Mouse (Mus musculus) CH12.LX (cell line): ENCODE measurements around the gene Olfr381. TPM values are rescaled to one million over a fixed set of nuclear protein-coding genes. Genes with fewer than 3 reads are reported as not detected.

Experiments used
- DNase-seq: peaks from one replicate; pipeline ENCODE4 v3.0.0-alpha.2; 2013; ENCODE audit errors: extremely low read depth
- H3K27ac ChIP-seq: 2 replicates; pipeline ENCODE4 v1.5.1; 2012; ENCODE audit warnings: low read depth, mild to moderate bottlenecking, control low read depth, moderate library complexity; ENCODE audit not compliant: insufficient read depth
- H3K27me3 ChIP-seq: replicated peaks from 2 replicates; pipeline ENCODE3; 2012; ENCODE audit warnings: inconsistent platforms
- H3K36me3 ChIP-seq, 2 experiments: replicated peaks in 1 of 2; 2 replicates each; pipeline versions ENCODE3 to v1.6.1; 2012; ENCODE audit warnings: inconsistent platforms in 1 of 2, low read length in 1 of 2, mild to moderate bottlenecking in 1 of 2, mixed read lengths in 1 of 2, moderate library complexity in 1 of 2; ENCODE audit not compliant: control insufficient read depth in 1 of 2, insufficient read depth in 1 of 2
- H3K4me1 ChIP-seq, 2 experiments: 2 replicates each; pipeline ENCODE4 v1.6.1; 2012; ENCODE audit warnings: inconsistent platforms in 1 of 2, moderate library complexity in 1 of 2; ENCODE audit not compliant: insufficient read depth in 2 of 2, control insufficient read depth in 1 of 2
- H3K4me2 ChIP-seq: 2 replicates; pipeline ENCODE4 v1.6.1; 2012; ENCODE audit warnings: low read depth, mild to moderate bottlenecking, control low read depth; ENCODE audit not compliant: poor library complexity, insufficient read depth, severe bottlenecking
- H3K4me3 ChIP-seq, 3 experiments: fragments of 150-350 bp in 1 of 3; sonication (generic) in 1 of 3; replicated peaks in 1 of 3; 2 replicates each; pipeline versions ENCODE3 to v1.5.1; 2011 to 2012; ENCODE audit warnings: low read depth in 2 of 3, low read length in 2 of 3, mild to moderate bottlenecking in 2 of 3, moderate library complexity in 2 of 3, control low read depth in 1 of 3, improper control_type of control experiment in 1 of 3, inconsistent platforms in 1 of 3, mixed read lengths in 1 of 3; ENCODE audit not compliant: poor library complexity in 1 of 3
- H3K79me2 ChIP-seq: replicated peaks from 2 replicates; pipeline ENCODE4 v1.6.1; 2012; ENCODE audit warnings: mild to moderate bottlenecking, moderate library complexity; ENCODE audit not compliant: control insufficient read depth, poor library complexity, insufficient read depth, severe bottlenecking; ENCODE audit errors: extremely low read depth
- H3K9ac ChIP-seq: 2 replicates; pipeline ENCODE4 v1.6.1; 2012; ENCODE audit warnings: low read depth, mild to moderate bottlenecking, control low read depth, moderate library complexity; ENCODE audit not compliant: insufficient read depth
- H3K9me3 ChIP-seq: replicated peaks from 2 replicates; pipeline ENCODE3; 2012; ENCODE audit warnings: low read length, inconsistent platforms, mixed read lengths
- CHD2 ChIP-seq: IDR thresholded peaks from 2 replicates; pipeline ENCODE4 v1.6.1; 2011; ENCODE audit warnings: low read length, improper control_type of control experiment
- E2F4 ChIP-seq: IDR thresholded peaks from 2 replicates; pipeline ENCODE4 v1.6.1; 2011; ENCODE audit warnings: low read depth, low read length, improper control_type of control experiment; ENCODE audit not compliant: insufficient replicate concordance
- EP300 ChIP-seq: IDR thresholded peaks from 2 replicates; pipeline ENCODE4 v1.6.1; 2011; ENCODE audit warnings: low read length, improper control_type of control experiment
- GABPA ChIP-seq: IDR thresholded peaks from 2 replicates; pipeline ENCODE4 v1.6.1; 2012; ENCODE audit warnings: low read depth, low read length, improper control_type of control experiment, inconsistent platforms; ENCODE audit not compliant: insufficient replicate concordance
- IRF4 ChIP-seq: IDR thresholded peaks from 2 replicates; pipeline ENCODE4 v1.6.1; 2014; ENCODE audit warnings: low read depth, mild to moderate bottlenecking, inconsistent platforms, low read length, improper control_type of control experiment
- JUN ChIP-seq: IDR thresholded peaks from 2 replicates; pipeline ENCODE4 v1.6.1; 2011; ENCODE audit warnings: low read depth, mild to moderate bottlenecking, low read length, improper control_type of control experiment, moderate library complexity; ENCODE audit not compliant: insufficient read depth
- MAFK ChIP-seq: IDR thresholded peaks from 2 replicates; pipeline ENCODE4 v1.6.1; 2011; ENCODE audit warnings: low read length, improper control_type of control experiment; ENCODE audit not compliant: insufficient replicate concordance
- MEF2A ChIP-seq: IDR thresholded peaks from 2 replicates; pipeline ENCODE4 v1.6.1; 2014; ENCODE audit warnings: low read depth, mild to moderate bottlenecking, inconsistent platforms, low read length, improper control_type of control experiment, borderline replicate concordance
- MYC ChIP-seq: IDR thresholded peaks from 2 replicates; pipeline ENCODE4 v1.6.1; 2011; ENCODE audit warnings: low read depth, mild to moderate bottlenecking, improper control_type of control experiment, low read length
- NELFE ChIP-seq: IDR thresholded peaks from 2 replicates; pipeline ENCODE4 v1.6.1; 2011; ENCODE audit warnings: low read depth, low read length, improper control_type of control experiment
- NRF1 ChIP-seq: IDR thresholded peaks from 2 replicates; pipeline ENCODE4 v1.6.1; 2014; ENCODE audit warnings: low read depth, mild to moderate bottlenecking, inconsistent platforms, low read length, improper control_type of control experiment, moderate library complexity
- PAX5 ChIP-seq: IDR thresholded peaks from 2 replicates; pipeline ENCODE4 v1.6.1; 2012; ENCODE audit warnings: low read length, inconsistent platforms, mixed read lengths
- RCOR1 ChIP-seq: conservative IDR thresholded peaks from 2 replicates; pipeline ENCODE4 v1.6.1; 2012; ENCODE audit warnings: low read depth, mild to moderate bottlenecking, inconsistent platforms, low read length, improper control_type of control experiment
- SIN3A ChIP-seq: IDR thresholded peaks from 2 replicates; pipeline ENCODE4 v1.6.1; 2012; ENCODE audit warnings: low read length, improper control_type of control experiment, inconsistent platforms
- TBP ChIP-seq: conservative IDR thresholded peaks from 2 replicates; pipeline ENCODE4 v1.6.1; 2011; ENCODE audit warnings: low read depth, low read length, improper control_type of control experiment
- TCF12 ChIP-seq: IDR thresholded peaks from 2 replicates; pipeline ENCODE4 v1.6.1; 2014; ENCODE audit warnings: low read depth, mild to moderate bottlenecking, inconsistent platforms, low read length, improper control_type of control experiment
- ZC3H11A ChIP-seq: IDR thresholded peaks from 2 replicates; pipeline ENCODE4 v1.6.1; 2012; ENCODE audit warnings: low read depth, mild to moderate bottlenecking, inconsistent platforms, low read length, improper control_type of control experiment
- ZNF384 ChIP-seq: IDR thresholded peaks from 2 replicates; pipeline ENCODE4 v1.6.1; 2012; ENCODE audit warnings: low read depth, low read length, improper control_type of control experiment, inconsistent platforms
- dilution Hi-C: fragments of 300-500 bp; cut with MboI; formaldehyde crosslinking; loops from 2 replicates; pipeline ENCODE4 v1.14.3; 2020; ENCODE audit warnings: low sequenced_read_pairs; ENCODE audit not compliant: extremely low pct_unique_long_range_greater_than_20kb, extremely low pct_ligation_motif_present
- in situ Hi-C: fragments of 300-500 bp; cut with MboI; formaldehyde crosslinking; loops from 3 replicates; pipeline ENCODE4 v1.14.3; 2019; ENCODE audit warnings: low sequenced_read_pairs, low pct_ligation_motif_present, low pct_unique_long_range_greater_than_20kb, mixed read lengths
- polyA plus RNA-seq: library from polyadenylated mRNA; unstranded; fragments of >175 nt; gene quantifications from 2 replicates; pipeline ENCODE4 v1.2.1, GENCODE M21; 2012; ENCODE audit warnings: low read depth; ENCODE audit not compliant: insufficient read length
- total RNA-seq, 2 experiments: library from RNA; depleted of rRNA; stranded (reverse); fragments of 300-350 nt in 1 of 2; fragments of >200 nt in 1 of 2; gene quantifications; 2 replicates each; pipeline ENCODE4 v1.2.3; 2012 to 2014

Gene Olfr381
- total and polyA plus RNA-seq, 3 experiments = not detected

DNA sequence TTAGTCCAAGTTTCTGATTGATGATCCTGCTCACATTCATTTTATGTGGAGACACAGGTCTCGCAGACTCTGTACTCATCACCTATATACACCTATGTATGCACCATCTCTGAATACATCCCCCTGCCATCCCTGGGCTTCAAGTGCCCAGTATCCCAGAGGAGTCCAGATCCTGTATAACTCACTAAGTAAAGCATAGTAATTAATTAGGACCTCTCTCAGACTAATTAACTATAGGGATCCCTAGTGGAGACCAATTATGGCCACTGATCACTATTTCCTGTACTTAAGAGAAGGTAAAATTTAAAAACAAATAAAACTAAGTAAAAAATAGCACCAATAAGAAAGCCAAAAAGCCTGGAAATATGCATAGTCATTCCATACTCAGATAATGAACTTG, 34.0 kb downstream of the Olfr381 start, which contains the start of gene Olfr380:
Gene Olfr380, minus strand, starts transcription at position 101 of the 400 bp plus-strand sequence.
- Histone ChIP-seq H3K4me3 (no peak within 1 kb of the TSS), H3K4me1 (no peaks in the 10 kb centered on the region), H3K9me3 (no peaks in the 10 kb centered on the region), H3K27ac (no peak within 1 kb of the TSS), H3K36me3 (no peaks in the 10 kb centered on the region), H3K27me3 (peaks cover 34% of the 10 kb centered on the region), H3K4me2 (no peak within 1 kb of the TSS), H3K9ac (no peak within 1 kb of the TSS), H3K79me2 (no peaks in the 10 kb centered on the region)
- TF ChIP-seq SIN3A = no peak
- no peak for TF ChIP-seq ZNF384
- TF ChIP-seq JUN = no peak
- no peak for TF ChIP-seq CHD2
- no peak for TF ChIP-seq MAFK
- TF ChIP-seq PAX5 = no peak
- no peak for TF ChIP-seq GABPA
- no peak for TF ChIP-seq TBP
- TF ChIP-seq E2F4 = no peak
- no peak for TF ChIP-seq ZC3H11A
- TF ChIP-seq NELFE = no peak
- no peak for TF ChIP-seq MEF2A
- no peak for TF ChIP-seq IRF4
- no peak for TF ChIP-seq MYC
- TF ChIP-seq NRF1 = no peak
- TF ChIP-seq TCF12 = no peak
- TF ChIP-seq RCOR1 = no peak
- TF ChIP-seq EP300 = no peak
- dilution Hi-C loops = no loop called here
- DNase-seq = no peak
- in situ Hi-C loops = no loop called here

Other genes with a start within 250 kb of the Olfr381 start
- gene Trpv3, start 224.2 kb downstream of the Olfr381 start, total RNA-seq (2012; rRNA removed) = under 0.01 TPM in 1 of 2 replicates, not detected in the other
- gene Trpv3, start 224.2 kb downstream of the Olfr381 start, total RNA-seq (2014; rRNA removed) = not detected in 2 replicates
- gene Trpv3, start 224.2 kb downstream of the Olfr381 start, polyA plus RNA-seq = not detected in 2 replicates
- not detected in 2 replicates for gene Aspa, start 162.0 kb downstream of the Olfr381 start, total RNA-seq (2012; rRNA removed)
- not detected in 2 replicates for gene Aspa, start 162.0 kb downstream of the Olfr381 start, total RNA-seq (2014; rRNA removed)
- not detected in 2 replicates for gene Aspa, start 162.0 kb downstream of the Olfr381 start, polyA plus RNA-seq
- not detected in 2 replicates for gene Gm49340, start 161.9 kb downstream of the Olfr381 start, total RNA-seq (2012; rRNA removed)
- gene Gm49340, start 161.9 kb downstream of the Olfr381 start, total RNA-seq (2014; rRNA removed) = not detected in 2 replicates
- not detected in 2 replicates for gene Gm49340, start 161.9 kb downstream of the Olfr381 start, polyA plus RNA-seq
- gene Spata22, start 161.9 kb downstream of the Olfr381 start, total RNA-seq (2012; rRNA removed) = not detected in 2 replicates
- gene Spata22, start 161.9 kb downstream of the Olfr381 start, total RNA-seq (2014; rRNA removed) = not detected in 2 replicates
- not detected in 2 replicates for gene Spata22, start 161.9 kb downstream of the Olfr381 start, polyA plus RNA-seq
- gene Olfr20, start 140.8 kb downstream of the Olfr381 start, total RNA-seq (2012; rRNA removed) = not detected in 2 replicates
- not detected in 2 replicates for gene Olfr20, start 140.8 kb downstream of the Olfr381 start, total RNA-seq (2014; rRNA removed)
- not detected in 2 replicates for gene Olfr20, start 140.8 kb downstream of the Olfr381 start, polyA plus RNA-seq
- gene Olfr376, start 120.4 kb downstream of the Olfr381 start, total RNA-seq (2012; rRNA removed) = not detected in 2 replicates
- not detected in 2 replicates for gene Olfr376, start 120.4 kb downstream of the Olfr381 start, total RNA-seq (2014; rRNA removed)
- gene Olfr376, start 120.4 kb downstream of the Olfr381 start, polyA plus RNA-seq = not detected in 2 replicates
- gene Olfr1, start 92.0 kb downstream of the Olfr381 start, total RNA-seq (2012; rRNA removed) = not detected in 2 replicates
- not detected in 2 replicates for gene Olfr1, start 92.0 kb downstream of the Olfr381 start, total RNA-seq (2014; rRNA removed)
- gene Olfr1, start 92.0 kb downstream of the Olfr381 start, polyA plus RNA-seq = not detected in 2 replicates
- not detected in 2 replicates for gene Olfr378, start 63.1 kb downstream of the Olfr381 start, total RNA-seq (2012; rRNA removed)
- gene Olfr378, start 63.1 kb downstream of the Olfr381 start, total RNA-seq (2014; rRNA removed) = not detected in 2 replicates
- not detected in 2 replicates for gene Olfr378, start 63.1 kb downstream of the Olfr381 start, polyA plus RNA-seq
- not detected in 2 replicates for gene Olfr380, start 34.1 kb downstream of the Olfr381 start, total RNA-seq (2012; rRNA removed)
- not detected in 2 replicates for gene Olfr380, start 34.1 kb downstream of the Olfr381 start, total RNA-seq (2014; rRNA removed)
- gene Olfr380, start 34.1 kb downstream of the Olfr381 start, polyA plus RNA-seq = not detected in 2 replicates
- not detected in 2 replicates for gene Olfr382, start 25.6 kb upstream of the Olfr381 start, total RNA-seq (2012; rRNA removed)
- not detected in 2 replicates for gene Olfr382, start 25.6 kb upstream of the Olfr381 start, total RNA-seq (2014; rRNA removed)
- gene Olfr382, start 25.6 kb upstream of the Olfr381 start, polyA plus RNA-seq = not detected in 2 replicates
- gene Olfr385, start 101.4 kb upstream of the Olfr381 start, total RNA-seq (2012; rRNA removed) = not detected in 2 replicates
- not detected in 2 replicates for gene Olfr385, start 101.4 kb upstream of the Olfr381 start, total RNA-seq (2014; rRNA removed)
- not detected in 2 replicates for gene Olfr385, start 101.4 kb upstream of the Olfr381 start, polyA plus RNA-seq
- not detected in 2 replicates for gene Olfr384, start 107.0 kb upstream of the Olfr381 start, total RNA-seq (2012; rRNA removed)
- not detected in 2 replicates for gene Olfr384, start 107.0 kb upstream of the Olfr381 start, total RNA-seq (2014; rRNA removed)
- not detected in 2 replicates for gene Olfr384, start 107.0 kb upstream of the Olfr381 start, polyA plus RNA-seq
- not detected in 2 replicates for gene Zfp735, start 197.2 kb upstream of the Olfr381 start, total RNA-seq (2012; rRNA removed)
- not detected in 2 replicates for gene Zfp735, start 197.2 kb upstream of the Olfr381 start, total RNA-seq (2014; rRNA removed)
- not detected in 2 replicates for gene Zfp735, start 197.2 kb upstream of the Olfr381 start, polyA plus RNA-seq